Mouse (Mus musculus): Measurements from ENCODE around the gene Gm14862.
A peak's percentile ranks its signal among the peaks of the same experiment; 100 is the strongest.

Gm14862 gene

GRCm38 (mm10) chrX:9222412-9223221, 34.1 kb downstream of the Gm14862 start:
- DNase-seq (ENCODE audit: low spot score in 2 of 2): no peak

- no peak for DNase-seq (ENCODE audit: low spot score in 2 of 2)
These were observed 35.0 kb downstream of the Gm14862 start for GRCm38 (mm10) chrX:9221736-9222135.

GRCm38 (mm10) chrX:9221206-9221605, 35.5 kb downstream of the Gm14862 start:
- peak in 1 of 2 experiments; percentile 24 for DNase-seq (ENCODE audit: low spot score in 2 of 2)

GRCm38 (mm10) chrX:9219570-9219969, 37.1 kb downstream of the Gm14862 start:
- DNase-seq (ENCODE audit: low spot score in 2 of 2): no peak

- peak in 1 of 2 experiments; percentile 26 for DNase-seq (ENCODE audit: low spot score in 2 of 2)
These were observed 40.5 kb downstream of the Gm14862 start for GRCm38 (mm10) chrX:9216244-9216643.

GRCm38 (mm10) chrX:9205121-9205520, 51.6 kb downstream of the Gm14862 start:
- no peak for DNase-seq (ENCODE audit: low spot score in 2 of 2)

- no peak for DNase-seq (ENCODE audit: low spot score in 2 of 2)
These were observed 53.8 kb downstream of the Gm14862 start for GRCm38 (mm10) chrX:9202781-9203405.

- DNase-seq (ENCODE audit: low spot score in 2 of 2): no peak
These were observed 54.7 kb downstream of the Gm14862 start for GRCm38 (mm10) chrX:9201954-9202353.

Data from thymus, postnatal 10 days (tissue).